ENCODE assay signal across 29 mouse cellular contexts in genomic region chr7:51775968-51776367, GRCm38 (mm10).
DNase-seq lines count a peak whose midpoint lies in the region; ATAC-seq lines count a peak whose summit lies in the region.
"Had no signal": no experiment of that assay in that cellular context is flagged by ENCODE, and none has a peak within 500 bp of the region (broad histone marks: within the 10 kb centered on the region; RNA-seq: fewer than 3 reads in every experiment).

No protein-coding gene starts in this region.

- H3K9ac ChIP-seq in midbrain, embryonic 12.5 days (replicated peaks) = no peak overlapping the region
- no peak overlapping the region for H3K9ac ChIP-seq in midbrain, embryonic 13.5 days (replicated peaks)
- no peak overlapping the region for H3K9ac ChIP-seq in intestine, embryonic 16.5 days (ENCODE audit: low read depth, low read length)
- H3K9ac ChIP-seq: embryonic facial prominence, embryonic 13.5 days; embryonic facial prominence, embryonic 15.5 days; forebrain, embryonic 12.5 days had no signal

- H3K9me3 ChIP-seq in midbrain, embryonic 12.5 days = no peaks in the 10 kb centered on the region
- no peaks in the 10 kb centered on the region for H3K9me3 ChIP-seq in midbrain, embryonic 13.5 days
- no peaks in the 10 kb centered on the region for H3K9me3 ChIP-seq in intestine, embryonic 16.5 days (ENCODE audit: control insufficient read depth, low read length)
- H3K9me3 ChIP-seq: embryonic facial prominence, embryonic 13.5 days; embryonic facial prominence, embryonic 15.5 days; forebrain, embryonic 10.5 days; forebrain, embryonic 12.5 days; G1E had no signal

- 65% methylated on average over 1 of the region's 1 CpGs for WGBS in midbrain, embryonic 12.5 days
- WGBS in midbrain, embryonic 13.5 days = 58% methylated on average over 1 of the region's 1 CpGs
- 65% methylated on average over 1 of the region's 1 CpGs for WGBS in intestine, embryonic 16.5 days
- WGBS in large intestine, adult 2 months = 26% methylated on average over 1 of the region's 1 CpGs

- peak overlapping the region; percentile 30; the same call in 1 of the 2 replicates for H3K27ac ChIP-seq in midbrain, embryonic 12.5 days (replicated peaks)
- no peak overlapping the region for H3K27ac ChIP-seq in midbrain, embryonic 13.5 days
- no peak overlapping the region for H3K27ac ChIP-seq in intestine, embryonic 16.5 days (ENCODE audit: low read length)
- H3K27ac ChIP-seq: embryonic facial prominence, embryonic 13.5 days; embryonic facial prominence, embryonic 15.5 days; forebrain, embryonic 10.5 days; forebrain, embryonic 12.5 days had no signal

- H3K36me3 ChIP-seq in midbrain, embryonic 12.5 days = no peaks in the 10 kb centered on the region
- H3K36me3 ChIP-seq in midbrain, embryonic 13.5 days = no peaks in the 10 kb centered on the region
- H3K36me3 ChIP-seq in intestine, embryonic 16.5 days (ENCODE audit: control insufficient read depth, insufficient read depth, low read length) = no peaks in the 10 kb centered on the region
- H3K36me3 ChIP-seq: embryonic facial prominence, embryonic 13.5 days; embryonic facial prominence, embryonic 15.5 days; forebrain, embryonic 10.5 days; forebrain, embryonic 12.5 days; G1E had no signal

- no peak overlapping the region for H3K4me3 ChIP-seq in midbrain, embryonic 12.5 days
- H3K4me3 ChIP-seq in midbrain, embryonic 13.5 days (replicated peaks) = no peak overlapping the region
- H3K4me3 ChIP-seq in intestine, embryonic 16.5 days (ENCODE audit: low read length) = no peak overlapping the region
- H3K4me3 ChIP-seq: embryonic facial prominence, embryonic 13.5 days; embryonic facial prominence, embryonic 15.5 days; erythroblast, embryonic 14.5 days; forebrain, embryonic 10.5 days; forebrain, embryonic 12.5 days had no signal

- no peaks in the 10 kb centered on the region for H3K27me3 ChIP-seq in midbrain, embryonic 12.5 days
- no peaks in the 10 kb centered on the region for H3K27me3 ChIP-seq in midbrain, embryonic 13.5 days
- H3K27me3 ChIP-seq in intestine, embryonic 16.5 days (replicated peaks; ENCODE audit: control insufficient read depth, insufficient read depth, low read length) = no peaks in the 10 kb centered on the region
- H3K27me3 ChIP-seq: CH12.LX; embryonic facial prominence, embryonic 13.5 days; embryonic facial prominence, embryonic 15.5 days; forebrain, embryonic 12.5 days; Patski had no signal

- DNase-seq in large intestine, adult 2 months (ENCODE audit: low read depth, low spot score) = peak; percentile 16
- no peak for DNase-seq in thymus, postnatal 0 days (ENCODE audit: low spot score)
- DNase-seq in left cerebral cortex, postnatal 4 days = no peak
- DNase-seq: adrenal gland, adult 2 months; adrenal gland, postnatal 10 days; adrenal gland, postnatal 25 days; B cell, adult 2 months; cerebellum, adult 11 months; cerebellum, adult 18-20 months; cerebellum, adult 8-10 months; cerebellum, adult 9-11 months; cerebellum, postnatal 14 days; cerebellum, postnatal 36 days; embryo, embryonic 11 days had no signal

- peaks cover 13% of the 10 kb centered on the region; the same call in 1 of the 2 replicates for H3K4me1 ChIP-seq in midbrain, embryonic 12.5 days
- H3K4me1 ChIP-seq in midbrain, embryonic 13.5 days (replicated peaks) = peaks cover 20% of the 10 kb centered on the region
- no peaks in the 10 kb centered on the region; the same call in 1 of the 2 replicates for H3K4me1 ChIP-seq in intestine, embryonic 16.5 days (ENCODE audit: control insufficient read depth, insufficient read depth, low read length)

- ATAC-seq in midbrain, embryonic 12.5 days (ENCODE audit: low FRiP score, low read depth) = no peak
- no peak for ATAC-seq in midbrain, embryonic 13.5 days
- ATAC-seq in intestine, embryonic 16.5 days = peak; percentile 98
- ATAC-seq: activated CD4-positive, CD25-positive, alpha-beta regulatory T cell, adult 4 months; CD4-positive, CD25-positive, alpha-beta regulatory T cell, adult 4 months; forebrain, embryonic 14.5 days; forebrain, embryonic 16.5 days; Patski had no signal

- no peak overlapping the region for H3K4me2 ChIP-seq in midbrain, embryonic 12.5 days (replicated peaks)
- H3K4me2 ChIP-seq in midbrain, embryonic 13.5 days (replicated peaks) = no peak overlapping the region
- H3K4me2 ChIP-seq in intestine, embryonic 16.5 days (ENCODE audit: low read depth, low read length) = no peak overlapping the region
- H3K4me2 ChIP-seq: embryonic facial prominence, embryonic 13.5 days; embryonic facial prominence, embryonic 15.5 days; forebrain, embryonic 12.5 days had no signal

- intact Hi-C loops in left cerebral cortex, postnatal 4 days (cut with DNase I) = no loop called here
